Mouse (Mus musculus) myocyte (in vitro differentiated cells): ENCODE measurements around the gene Sh3gl3. TPM values are rescaled to one million over a fixed set of nuclear protein-coding genes. Genes with fewer than 3 reads are reported as not detected.

Source experiments
- H3K27me3 ChIP-seq: one replicate; pipeline ENCODE4 v1.6.1; 2011; ENCODE audit not compliant: control insufficient read depth, insufficient read depth, insufficient read length
- H3K36me3 ChIP-seq: one replicate; pipeline ENCODE4 v1.6.1; 2011; ENCODE audit not compliant: control insufficient read depth, insufficient read depth
- H3K4me2 ChIP-seq: one replicate; pipeline ENCODE4 v1.6.1; 2011; ENCODE audit warnings: low read depth, control low read depth
- H3K4me3 ChIP-seq: one replicate; pipeline ENCODE4 v1.5.1; 2011; ENCODE audit warnings: mild to moderate bottlenecking, control low read depth, moderate library complexity
- H3K79me2 ChIP-seq: one replicate; pipeline ENCODE4 v1.6.1; 2011; ENCODE audit not compliant: control insufficient read depth, insufficient read depth
- H3ac ChIP-seq: one replicate; pipeline ENCODE4 v1.6.1; 2011; ENCODE audit not compliant: control insufficient read depth, insufficient read length
- CEBPB ChIP-seq: IDR thresholded peaks from 2 replicates; pipeline ENCODE4 v1.6.1; 2011; ENCODE audit warnings: mild to moderate bottlenecking, moderate library complexity; ENCODE audit not compliant: poor library complexity, insufficient read depth, severe bottlenecking
- E2F4 ChIP-seq: IDR thresholded peaks from one replicate; pipeline ENCODE4 v1.6.1; 2011; ENCODE audit warnings: mild to moderate bottlenecking, control low read depth, moderate library complexity; ENCODE audit not compliant: insufficient read depth
- MAX ChIP-seq: IDR thresholded peaks from one replicate; pipeline ENCODE4 v1.6.1; 2011; ENCODE audit warnings: low read depth, mild to moderate bottlenecking, control low read depth
- MYOD1 ChIP-seq, 3 experiments: IDR thresholded peaks; one replicate each; pipeline ENCODE4 v1.6.1; 2011; ENCODE audit warnings: control low read depth in 2 of 3, low read depth in 2 of 3, mild to moderate bottlenecking in 2 of 3, moderate library complexity in 1 of 3; ENCODE audit not compliant: insufficient read length in 2 of 3, control insufficient read depth in 1 of 3
- MYOG ChIP-seq, 3 experiments: IDR thresholded peaks; one replicate each; pipeline ENCODE4 v1.6.1; 2011; ENCODE audit warnings: control low read depth in 2 of 3, low read depth in 2 of 3, mild to moderate bottlenecking in 2 of 3; ENCODE audit not compliant: insufficient read length in 2 of 3, control insufficient read depth in 1 of 3, insufficient read depth in 1 of 3
- POLR2A ChIP-seq: IDR thresholded peaks from one replicate; pipeline ENCODE4 v1.6.1; 2011; ENCODE audit warnings: low read depth, mild to moderate bottlenecking, control low read depth, moderate library complexity; ENCODE audit not compliant: insufficient read length
- POLR2AphosphoS2 ChIP-seq: IDR thresholded peaks from one replicate; pipeline ENCODE4 v1.6.1; 2011; ENCODE audit warnings: low read depth, control low read depth; ENCODE audit not compliant: insufficient read length
- REST ChIP-seq: IDR thresholded peaks from one replicate; pipeline ENCODE4 v1.6.1; 2011; ENCODE audit warnings: mild to moderate bottlenecking, control low read depth, moderate library complexity; ENCODE audit not compliant: insufficient read depth, insufficient read length
- SRF ChIP-seq: IDR thresholded peaks from one replicate; pipeline ENCODE4 v1.6.1; 2011; ENCODE audit warnings: low read depth; ENCODE audit not compliant: control insufficient read depth, insufficient read length
- TCF12 ChIP-seq: IDR thresholded peaks from one replicate; pipeline ENCODE4 v1.6.1; 2011; ENCODE audit warnings: mild to moderate bottlenecking, control low read depth; ENCODE audit not compliant: poor library complexity, insufficient read depth, severe bottlenecking
- TCF3 ChIP-seq: IDR thresholded peaks from one replicate; pipeline ENCODE4 v1.6.1; 2011; ENCODE audit warnings: low read depth, control low read depth; ENCODE audit not compliant: insufficient read length
- USF1 ChIP-seq: IDR thresholded peaks from one replicate; pipeline ENCODE4 v1.6.1; 2011; ENCODE audit warnings: low read depth, mild to moderate bottlenecking, control low read depth, moderate library complexity
- polyA plus RNA-seq: library from polyadenylated mRNA; unstranded; fragments of >200 nt; fragmentation: generic; extraction: Trizol; gene quantifications from one replicate; pipeline ENCODE4 v1.2.1, GENCODE M21; 2012; ENCODE audit warnings: missing spikeins

Sh3gl3 gene
- polyA plus RNA-seq, 1 experiment: 1.1 TPM

DNA sequence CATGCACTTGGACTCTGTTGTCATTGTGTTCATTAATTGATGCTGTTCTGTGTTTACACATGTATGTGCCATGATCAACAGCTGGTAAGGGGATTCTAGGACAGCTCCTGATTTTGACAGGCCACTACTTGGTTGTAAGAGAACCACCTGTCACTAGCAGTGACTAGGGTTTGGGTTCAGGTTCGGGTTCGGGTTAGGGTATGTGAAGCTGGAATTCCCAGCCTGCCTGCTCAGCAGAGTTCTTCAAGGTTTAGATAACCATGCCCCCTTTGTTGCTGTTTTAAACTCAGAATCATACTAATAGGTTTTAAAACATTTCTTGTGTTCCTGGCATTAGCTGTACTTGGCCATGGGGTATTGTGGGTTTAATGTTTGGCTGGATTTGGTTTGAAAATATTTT, 173.1 kb downstream of the Sh3gl3 start:
- Histone ChIP-seq H3K4me2 (no peak overlapping the region), H3K4me3 (no peak overlapping the region), H3K36me3 (peaks cover 2% of the 10 kb centered on the region), H3K27me3 (no peaks in the 10 kb centered on the region), H3ac (no peak overlapping the region), H3K79me2 (peaks cover 3% of the 10 kb centered on the region)
- no peak for TF ChIP-seq MYOG (IDR thresholded peaks at IDR 0.05; ENCODE audit: control insufficient read depth in 1 of 3, insufficient read depth in 1 of 3, insufficient read length in 2 of 3, low read depth in 2 of 3)
- TF ChIP-seq TCF12: no peak
- TF ChIP-seq REST: no peak
- TF ChIP-seq E2F4: no peak
- no peak for TF ChIP-seq TCF3
- no peak for TF ChIP-seq USF1
- TF ChIP-seq CEBPB: no peak
- no peak for TF ChIP-seq POLR2AphosphoS2
- no peak for TF ChIP-seq SRF
- TF ChIP-seq MAX: no peak

DNA sequence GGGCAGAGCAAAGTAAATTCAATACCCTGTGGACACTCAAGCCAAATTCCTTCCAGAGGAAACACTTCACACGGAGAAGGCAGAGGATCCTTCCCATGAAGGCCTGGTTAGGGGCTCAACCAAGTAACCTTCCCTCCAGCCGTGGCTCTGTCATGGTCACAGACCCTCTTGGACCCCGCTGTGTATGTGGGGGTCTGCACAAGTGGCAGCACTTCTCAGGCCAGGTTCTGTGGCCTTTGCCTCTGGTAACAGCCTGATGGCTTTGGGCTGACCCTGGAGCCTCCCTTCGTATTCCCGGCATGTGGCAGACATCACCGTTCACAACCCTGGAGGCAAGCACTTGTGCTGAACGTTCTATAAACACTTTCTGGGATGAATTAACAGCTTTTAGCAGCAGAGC, 176.2 kb downstream of the Sh3gl3 start:
- no peaks in the 10 kb centered on the region for H3K79me2 ChIP-seq
- H3K4me3 ChIP-seq: no peak overlapping the region
- H3K27me3 ChIP-seq: no peaks in the 10 kb centered on the region
- H3K4me2 ChIP-seq: no peak overlapping the region
- H3K36me3 ChIP-seq: no peaks in the 10 kb centered on the region
- TF ChIP-seq MYOG (IDR thresholded peaks at IDR 0.05; ENCODE audit: control insufficient read depth in 1 of 3, insufficient read depth in 1 of 3, insufficient read length in 2 of 3, low read depth in 2 of 3): no peak
- TF ChIP-seq MYOD1 (IDR thresholded peaks at IDR 0.05; ENCODE audit: control insufficient read depth in 1 of 3, insufficient read length in 2 of 3, low read depth in 2 of 3): no peak
- TF ChIP-seq SRF: no peak
- TF ChIP-seq REST: no peak
- TF ChIP-seq CEBPB: no peak
- TF ChIP-seq POLR2AphosphoS2: no peak
- no peak for TF ChIP-seq USF1
- TF ChIP-seq POLR2A: no peak
- TF ChIP-seq MAX: no peak
- no peak for TF ChIP-seq TCF12
- no peak for TF ChIP-seq TCF3
- TF ChIP-seq E2F4: no peak
- no peak overlapping the region for H3ac ChIP-seq

DNA sequence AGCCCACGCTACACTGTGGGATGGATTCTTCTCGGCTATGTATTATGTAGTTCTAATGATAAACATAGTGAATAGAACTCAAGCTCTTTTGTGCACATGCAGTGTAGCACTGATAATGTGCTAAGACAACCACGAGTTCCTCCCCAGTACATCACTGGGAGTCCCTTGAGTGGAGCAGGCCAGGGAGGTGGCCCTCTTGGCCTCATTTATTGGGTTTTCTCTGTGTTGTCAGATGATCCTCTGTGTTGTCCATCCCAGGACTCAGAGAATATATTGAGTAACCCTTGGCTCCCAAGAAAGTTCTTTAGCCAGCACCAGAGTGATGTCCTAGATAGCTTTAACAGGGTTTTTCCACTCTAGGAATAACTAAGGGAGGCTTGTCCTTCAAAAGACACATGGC, 176.8 kb downstream of the Sh3gl3 start:
- no peaks in the 10 kb centered on the region for H3K79me2 ChIP-seq
- TF ChIP-seq TCF12 (no peak), CEBPB (no peak)

More for the DNA sequence above, 176.8 kb downstream of the Sh3gl3 start:
- H3K27me3 ChIP-seq: no peaks in the 10 kb centered on the region
- no peak overlapping the region for H3K4me2 ChIP-seq
- H3K4me3 ChIP-seq: no peak overlapping the region
- H3K36me3 ChIP-seq: no peaks in the 10 kb centered on the region
- H3ac ChIP-seq: no peak overlapping the region

Other genes starting within 250 kb of the Sh3gl3 start
- 0.06 TPM for gene Hdgfl3, start 239.4 kb upstream of the Sh3gl3 start, polyA plus RNA-seq
- gene Bnc1, start 181.5 kb upstream of the Sh3gl3 start, polyA plus RNA-seq: 0.06 TPM
- 4.4 TPM for gene Adamtsl3, start 161.9 kb downstream of the Sh3gl3 start, polyA plus RNA-seq